Mouse (Mus musculus) skeletal muscle tissue, postnatal 0 days (tissue): ENCODE measurements around the gene Sesn1. TPM values are rescaled to one million over a fixed set of nuclear protein-coding genes. Genes with fewer than 3 reads are reported as not detected.

Experiments used
- polyA plus RNA-seq: library from polyadenylated mRNA; unstranded; fragments of >200 nt; fragmentation: Nextera tagmentation; extraction: Ambion mirVana; gene quantifications from 2 replicates; pipeline ENCODE4 v1.2.1, GENCODE M21; 2015

Gene Sesn1
- polyA plus RNA-seq = 58.2 and 69.8 TPM in 2 replicates

GRCm38 (mm10) chr10:41809771-41810563 is at the start of gene Sesn1, which contains the start of gene Cep57l1:
Gene Sesn1, plus strand, starts transcription at chr10:41809935.
Gene Cep57l1, minus strand, starts transcription at chr10:41809871.

Other genes starting within 250 kb of the Sesn1 start
- gene Ccdc162, start 93.3 kb upstream of the Sesn1 start, polyA plus RNA-seq = 3.4 and 4.9 TPM in 2 replicates
- gene Cep57l1, start 64 bp upstream of the Sesn1 start, polyA plus RNA-seq = 5.8 and 6.9 TPM in 2 replicates
- gene Armc2, start 208.5 kb downstream of the Sesn1 start, polyA plus RNA-seq = 1.5 and 1.6 TPM in 2 replicates